Mouse (Mus musculus): Measurements from ENCODE around the gene Nbas.

The Nbas gene

GRCm38 (mm10) chr12:13268826-13269449 is at the start of gene Nbas:
Gene Nbas, plus strand, starts transcription at chr12:13269133.
- DNase-seq (ENCODE audit: low read depth), result peak; percentile 77

DNA sequence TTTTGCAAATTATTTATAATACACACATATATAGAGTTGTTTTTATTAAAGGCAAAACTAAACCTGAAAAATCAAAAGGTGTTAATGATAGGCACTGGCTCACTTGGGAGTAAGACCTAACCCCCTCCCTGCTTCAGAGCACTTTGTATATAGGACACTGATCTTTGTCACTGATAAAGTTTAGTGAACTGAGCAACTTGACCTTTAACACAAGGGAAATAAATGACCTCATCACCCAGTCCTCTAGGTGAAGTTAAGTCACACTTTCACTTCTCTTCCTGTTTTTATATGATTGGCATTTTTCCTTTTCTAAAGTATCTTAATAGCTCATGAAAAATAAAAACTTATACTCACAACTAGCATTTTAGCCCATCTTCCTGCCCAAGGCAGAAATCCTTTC is 26.5 kb upstream of the Nbas start:
- no peak for DNase-seq (ENCODE audit: low read depth)

- DNase-seq (ENCODE audit: low read depth), result peak; percentile 86
These were observed 20.0 kb upstream of the Nbas start, which contains the start of gene Ddx1 for GRCm38 (mm10) chr12:13248691-13249572. Gene Ddx1, minus strand, starts transcription at chr12:13249213.

DNA sequence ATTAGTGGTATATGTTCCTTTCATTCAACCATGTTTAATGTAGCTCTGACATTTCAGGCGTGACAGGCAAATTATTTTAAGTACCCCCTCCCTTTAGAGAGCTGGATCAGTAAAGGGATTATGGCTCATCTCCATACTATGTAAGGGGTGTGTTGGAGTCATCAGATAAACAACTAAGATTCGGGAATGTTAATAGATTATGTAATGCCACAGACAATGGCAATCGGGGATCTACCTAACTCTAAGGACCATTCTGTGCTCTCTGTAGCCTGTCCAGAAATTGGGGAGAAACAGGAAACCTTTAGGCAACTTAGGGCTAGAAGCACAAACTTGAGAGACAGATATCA is 19.4 kb upstream of the Nbas start:
- DNase-seq (ENCODE audit: low read depth), result no peak

DNA sequence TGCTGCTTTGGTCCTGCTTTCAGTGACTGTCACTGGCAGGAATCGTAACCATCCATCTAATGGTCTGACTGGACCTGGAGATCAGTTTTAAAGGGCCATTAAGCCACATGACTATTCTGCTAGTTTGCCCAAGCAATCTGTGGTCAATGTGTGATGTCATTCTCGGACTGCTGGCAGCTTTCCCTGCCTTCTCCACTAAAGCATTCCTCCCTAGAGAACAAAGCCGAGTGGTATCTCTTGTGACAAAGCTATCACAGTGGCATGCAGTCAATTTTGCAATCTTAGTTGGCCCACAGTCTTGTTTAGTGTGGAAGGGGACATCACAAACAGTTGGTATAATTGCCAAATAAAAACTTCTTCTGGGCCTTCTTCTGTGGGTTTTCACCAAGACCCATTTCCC is 13.9 kb upstream of the Nbas start:
- DNase-seq (ENCODE audit: low read depth), result no peak

GRCm38 (mm10) chr12:13255701-13256100 is 13.2 kb upstream of the Nbas start:
- DNase-seq (ENCODE audit: low read depth), result no peak

GRCm38 (mm10) chr12:13268412-13268811 is 521 bp upstream of the Nbas start:
- DNase-seq (ENCODE audit: low read depth), result no peak

GRCm38 (mm10) chr12:13269570-13270390 is 847 bp downstream of the Nbas start:
- DNase-seq (ENCODE audit: low read depth), result peak; percentile 61

DNA sequence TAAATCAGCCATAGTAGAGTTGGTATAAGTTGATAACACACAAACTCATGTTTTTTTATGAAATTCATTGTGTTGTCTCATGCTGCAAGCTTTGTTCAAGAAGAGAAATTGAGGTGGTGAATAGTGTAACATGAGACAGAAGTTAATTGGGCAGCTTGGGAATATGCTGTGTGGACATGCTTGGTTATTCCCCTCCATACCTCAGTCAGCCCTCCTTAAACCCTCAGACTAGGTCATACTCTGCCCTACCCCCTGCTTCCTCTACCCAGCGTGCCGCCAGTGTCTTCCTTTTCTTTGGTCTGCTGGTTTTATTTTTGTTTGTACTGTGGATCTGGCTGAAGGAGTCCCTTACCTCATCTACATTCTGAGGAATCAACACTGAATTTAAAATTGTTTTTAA is 22.5 kb downstream of the Nbas start:
- no peak for DNase-seq (ENCODE audit: low read depth)

GRCm38 (mm10) chr12:13293421-13293881 is 24.5 kb downstream of the Nbas start:
- DNase-seq (ENCODE audit: low read depth), result peak; percentile 10

DNA sequence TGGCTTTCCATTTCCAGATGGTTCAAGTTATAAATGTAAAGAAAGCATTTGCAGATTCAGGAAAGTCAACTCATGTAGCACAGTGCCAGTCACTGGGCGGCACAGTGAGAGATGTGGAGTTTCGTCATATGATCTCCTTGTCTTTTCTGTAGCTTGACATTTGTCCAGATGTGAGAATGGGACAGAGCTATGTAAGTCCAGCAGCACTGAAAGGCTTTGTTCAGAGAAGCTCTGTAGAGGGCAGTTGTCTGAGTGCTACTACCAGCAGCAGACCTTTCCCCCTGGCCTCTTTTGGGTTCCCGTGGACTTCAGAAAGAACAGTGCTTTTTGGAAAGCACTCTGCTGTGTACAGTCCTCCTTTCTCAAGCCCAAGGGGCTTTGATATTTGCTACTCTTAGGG is 34.1 kb downstream of the Nbas start:
- DNase-seq (ENCODE audit: low read depth), result no peak

DNA sequence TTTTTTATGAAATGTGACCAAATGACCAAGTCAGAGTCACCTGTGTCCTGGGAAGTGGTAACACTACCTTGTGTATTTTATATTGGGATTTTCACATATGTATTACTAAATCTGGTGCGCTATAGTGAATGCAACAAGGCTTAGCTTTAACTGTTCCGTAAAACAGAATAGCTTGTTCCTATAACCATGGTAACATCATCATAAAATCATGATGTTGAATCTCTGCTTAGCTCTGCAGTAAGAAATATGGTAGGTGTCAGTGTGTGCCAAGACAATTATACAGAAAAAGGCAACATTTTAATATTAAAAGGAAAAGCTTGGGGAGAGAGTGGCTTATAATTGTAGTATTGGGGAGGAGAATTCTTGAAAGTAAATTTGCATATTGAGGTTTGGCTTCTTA is 45.0 kb downstream of the Nbas start:
- DNase-seq (ENCODE audit: low read depth), result no peak

DNA sequence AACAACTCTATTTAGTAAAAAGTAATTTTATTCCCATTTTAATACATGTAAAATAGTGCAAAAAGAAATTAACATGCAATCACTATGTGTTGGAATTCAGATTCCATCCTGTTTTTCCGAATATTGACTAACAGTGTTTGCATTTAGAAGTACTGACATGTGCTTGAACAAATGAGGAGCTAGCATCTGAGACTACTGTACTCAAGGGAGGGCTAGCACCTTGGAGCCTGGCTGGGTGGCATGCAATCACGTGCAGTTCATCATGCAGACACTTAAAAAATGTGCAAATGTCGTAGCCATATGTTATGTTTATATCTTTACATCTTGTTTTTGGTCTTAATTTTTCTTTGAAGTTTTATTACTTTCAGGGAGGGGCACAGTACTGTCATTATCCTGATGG is 45.5 kb downstream of the Nbas start:
- no peak for DNase-seq (ENCODE audit: low read depth)

GRCm38 (mm10) chr12:13315081-13315480 is 46.1 kb downstream of the Nbas start:
- DNase-seq (ENCODE audit: low read depth), result no peak

GRCm38 (mm10) chr12:13342535-13342934 is 73.6 kb downstream of the Nbas start:
- no peak for DNase-seq (ENCODE audit: low read depth)

- no peak for DNase-seq (ENCODE audit: low read depth)
These were observed 87.3 kb downstream of the Nbas start for GRCm38 (mm10) chr12:13356201-13356600.

- DNase-seq (ENCODE audit: low read depth), result no peak
These were observed 87.8 kb downstream of the Nbas start for GRCm38 (mm10) chr12:13356769-13357168.

DNA sequence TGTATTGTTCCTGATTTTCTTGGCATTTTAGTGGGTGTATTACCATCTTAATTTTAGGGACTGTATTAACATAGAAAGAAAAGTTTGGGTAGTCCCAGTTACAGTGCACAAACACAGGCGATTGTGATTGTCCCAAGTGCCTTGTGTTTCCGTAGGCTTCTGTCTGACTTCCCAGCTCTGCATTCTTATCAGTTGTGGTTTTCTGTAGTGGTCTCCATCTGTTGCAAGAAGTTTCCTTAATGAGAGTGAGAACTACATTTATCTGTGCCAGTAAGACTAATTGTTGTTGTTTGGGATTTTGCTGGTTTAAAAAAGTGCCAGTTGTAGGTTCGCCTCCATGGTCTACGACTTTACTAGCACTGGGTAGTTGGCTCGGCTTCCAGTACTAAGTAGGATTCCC is 88.3 kb downstream of the Nbas start:
- DNase-seq (ENCODE audit: low read depth), result no peak

GRCm38 (mm10) chr12:13358849-13359248 is 89.9 kb downstream of the Nbas start:
- peak; percentile 14 for DNase-seq (ENCODE audit: low read depth)

DNA sequence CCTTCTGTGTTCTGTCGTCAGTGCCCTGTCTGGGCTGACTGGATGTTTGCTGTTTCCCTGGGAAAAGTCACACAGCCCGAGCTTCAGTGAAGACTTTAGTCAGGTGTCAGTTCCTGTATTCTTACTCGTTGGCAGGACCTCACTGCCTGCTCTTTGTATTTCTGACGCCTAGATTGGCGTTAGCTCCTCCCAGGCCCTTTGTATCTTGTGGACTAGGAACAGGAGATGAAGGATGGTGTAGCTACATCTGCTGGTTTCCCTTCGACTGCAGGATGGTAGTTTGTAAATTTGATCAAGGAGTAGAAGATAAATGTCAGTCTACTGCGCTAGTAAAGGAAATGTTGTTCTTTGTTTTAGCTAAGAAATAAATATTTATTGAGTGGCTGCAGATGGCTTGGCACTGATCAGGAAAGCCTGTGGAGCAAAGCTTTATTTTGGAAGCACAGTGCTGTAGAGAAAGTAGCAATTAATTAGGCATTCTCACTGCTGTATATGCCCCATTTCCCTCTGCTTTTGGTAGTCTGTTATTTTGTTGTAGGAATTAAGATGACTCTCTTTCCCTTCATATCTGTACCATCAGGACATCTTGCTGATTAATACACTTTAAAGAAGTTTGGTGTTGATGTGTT is 91.4 kb downstream of the Nbas start:
- DNase-seq (ENCODE audit: low read depth), result no peak

GRCm38 (mm10) chr12:13381580-13381979 is 112.6 kb downstream of the Nbas start:
- no peak for DNase-seq (ENCODE audit: low read depth)

DNA sequence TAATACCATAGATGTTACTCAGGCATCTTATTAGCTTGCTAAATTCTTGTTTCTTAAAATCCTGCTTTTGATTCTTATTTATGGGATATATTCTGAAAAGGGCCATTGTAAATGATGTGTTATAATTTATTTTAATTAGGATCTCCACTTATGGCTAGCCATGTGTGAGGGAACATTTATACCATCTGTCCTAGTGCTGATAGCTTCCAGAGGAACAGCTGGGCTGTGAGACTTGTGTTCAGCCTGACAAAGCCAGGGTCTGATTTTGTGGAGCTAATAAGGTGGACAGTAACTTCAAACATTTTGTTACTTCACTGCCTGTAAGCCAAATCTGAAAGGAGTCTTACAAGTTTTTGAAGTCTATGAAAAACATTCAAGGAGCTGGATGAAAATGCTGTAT is 113.1 kb downstream of the Nbas start:
- DNase-seq (ENCODE audit: low read depth), result no peak
